Mouse (Mus musculus) ES-E14 (cell line): ENCODE measurements around the gene Abhd12. TPM values are rescaled to one million over a fixed set of nuclear protein-coding genes. Genes with fewer than 3 reads are reported as not detected.

Source experiments
- DNase-seq: peaks from one replicate; pipeline ENCODE4 v3.0.0-alpha.2; 2013; ENCODE audit warnings: low read depth, low spot score
- H3K27ac ChIP-seq: 2 replicates; pipeline ENCODE4 v1.5.1; 2012; ENCODE audit warnings: low read depth, mild to moderate bottlenecking, low read length, moderate library complexity, mixed read lengths; ENCODE audit not compliant: poor library complexity, insufficient read depth, severe bottlenecking
- H3K36me3 ChIP-seq: 2 replicates; pipeline ENCODE4 v1.6.1; 2012; ENCODE audit warnings: mild to moderate bottlenecking, low read length, moderate library complexity, mixed read lengths; ENCODE audit not compliant: control insufficient read depth, poor library complexity, insufficient read depth, severe bottlenecking
- H3K4me1 ChIP-seq, 2 experiments: fragments of 150-350 bp in 1 of 2; sonication (generic) in 1 of 2; 2 replicates each; pipeline ENCODE4 v1.6.1; 2012; ENCODE audit warnings: low read length in 2 of 2, mild to moderate bottlenecking in 1 of 2, mixed read lengths in 1 of 2; ENCODE audit not compliant: control insufficient read depth in 2 of 2, insufficient read depth in 2 of 2, poor library complexity in 1 of 2
- H3K4me3 ChIP-seq, 2 experiments: fragments of 150-350 bp in 1 of 2; sonication (generic) in 1 of 2; 2 replicates each; pipeline ENCODE4 v1.5.1; 2012; ENCODE audit warnings: low read length in 2 of 2, low read depth in 1 of 2, mild to moderate bottlenecking in 1 of 2, mixed read lengths in 1 of 2; ENCODE audit not compliant: insufficient read depth in 1 of 2, poor library complexity in 1 of 2, severe bottlenecking in 1 of 2
- H3K9ac ChIP-seq: 2 replicates; pipeline ENCODE4 v1.6.1; 2012; ENCODE audit warnings: low read depth, mild to moderate bottlenecking, low read length, mixed read lengths; ENCODE audit not compliant: poor library complexity, insufficient read depth, severe bottlenecking
- H3K9me3 ChIP-seq: fragments of 150-350 bp; sonication (generic); 2 replicates; pipeline ENCODE4 v1.6.1; 2012; ENCODE audit warnings: low read depth, mild to moderate bottlenecking, low read length; ENCODE audit not compliant: control insufficient read depth, insufficient read depth
- CHD2 ChIP-seq: IDR thresholded peaks from 2 replicates; pipeline ENCODE4 v1.6.1; 2014; ENCODE audit warnings: mild to moderate bottlenecking, low read depth, low read length, inconsistent platforms
- HCFC1 ChIP-seq: IDR thresholded peaks from 2 replicates; pipeline ENCODE4 v1.6.1; 2012; ENCODE audit warnings: low read length, inconsistent platforms, borderline replicate concordance; ENCODE audit not compliant: insufficient read depth
- MAFK ChIP-seq: IDR thresholded peaks from 2 replicates; pipeline ENCODE4 v1.6.1; 2014; ENCODE audit warnings: mild to moderate bottlenecking, low read depth, low read length, inconsistent platforms; ENCODE audit not compliant: insufficient read depth
- ZC3H11A ChIP-seq: IDR thresholded peaks from 2 replicates; pipeline ENCODE4 v1.6.1; 2012; ENCODE audit warnings: low read depth, mild to moderate bottlenecking, inconsistent platforms, low read length, borderline replicate concordance
- ZNF384 ChIP-seq: IDR thresholded peaks from 2 replicates; pipeline ENCODE4 v1.6.1; 2012; ENCODE audit warnings: low read depth, low read length, inconsistent platforms
- in situ Hi-C, 2 experiments: fragments of 600-800 bp; cut with MboI; formaldehyde crosslinking; loops; one replicate each; pipeline ENCODE4 v1.15.1; 2025; ENCODE audit warnings: low sequenced_read_pairs in 2 of 2, inconsistent platforms in 1 of 2; ENCODE audit not compliant: unreplicated experiment in 2 of 2
- total RNA-seq: library from RNA; depleted of rRNA; stranded (reverse); fragments of 300-350 nt; gene quantifications from 2 replicates; pipeline ENCODE4 v1.2.3, GENCODE M21; 2012

Abhd12 gene
- total RNA-seq, 1 experiment, result 59.4 TPM

GRCm38 (mm10) chr2:150875226-150875625, 29.3 kb downstream of the Abhd12 start:
- Histone ChIP-seq H3K36me3 (no peaks in the 10 kb centered on the region), H3K4me3 (no peak overlapping the region), H3K9me3 (no peaks in the 10 kb centered on the region), H3K9ac (no peak overlapping the region), H3K27ac (no peak overlapping the region), H3K4me1 (no peaks in the 10 kb centered on the region)
- TF ChIP-seq HCFC1, result no peak
- TF ChIP-seq ZNF384, result no peak
- TF ChIP-seq ZC3H11A, result no peak
- TF ChIP-seq MAFK, result no peak
- TF ChIP-seq CHD2, result no peak
- no peak for DNase-seq
- in situ Hi-C loops, result no loop called here

GRCm38 (mm10) chr2:150874508-150874907, 30.0 kb downstream of the Abhd12 start:
- 0 out of 2 replicates have a peak, but pooled peaks have one; percentile 13 for TF ChIP-seq MAFK
- no peak for TF ChIP-seq ZC3H11A
- H3K36me3 ChIP-seq, result no peaks in the 10 kb centered on the region
- H3K4me1 ChIP-seq, result no peaks in the 10 kb centered on the region
- no peak overlapping the region for H3K27ac ChIP-seq
- DNase-seq, result no peak
- no peak overlapping the region for H3K9ac ChIP-seq
- in situ Hi-C loops, result no loop called here
- no peak overlapping the region for H3K4me3 ChIP-seq
- H3K9me3 ChIP-seq, result no peaks in the 10 kb centered on the region

- in situ Hi-C loops, result no loop called here
- Histone ChIP-seq H3K4me1 (no peaks in the 10 kb centered on the region), H3K27ac (no peak overlapping the region), H3K36me3 (no peaks in the 10 kb centered on the region), H3K4me3 (no peak overlapping the region), H3K9me3 (no peaks in the 10 kb centered on the region), H3K9ac (no peak overlapping the region)
- no peak for DNase-seq
- TF ChIP-seq MAFK (no peak), HCFC1 (no peak), CHD2 (no peak), ZNF384 (no peak), ZC3H11A (no peak)
Measured at GRCm38 (mm10) chr2:150869446-150869845, 35.1 kb downstream of the Abhd12 start.

GRCm38 (mm10) chr2:150867021-150867420, 37.5 kb downstream of the Abhd12 start:
- no peak overlapping the region for H3K4me3 ChIP-seq
- no peak for DNase-seq
- no peaks in the 10 kb centered on the region for H3K9me3 ChIP-seq
- no peaks in the 10 kb centered on the region for H3K4me1 ChIP-seq
- TF ChIP-seq ZC3H11A (no peak), MAFK (no peak), HCFC1 (no peak), ZNF384 (no peak), CHD2 (no peak)
- no peak overlapping the region for H3K27ac ChIP-seq
- in situ Hi-C loops, result no loop called here
- H3K9ac ChIP-seq, result no peak overlapping the region
- H3K36me3 ChIP-seq, result no peaks in the 10 kb centered on the region

- in situ Hi-C loops, result no loop called here
- Histone ChIP-seq H3K4me1 (no peaks in the 10 kb centered on the region), H3K9me3 (no peaks in the 10 kb centered on the region), H3K9ac (no peak overlapping the region), H3K27ac (no peak overlapping the region), H3K36me3 (no peaks in the 10 kb centered on the region), H3K4me3 (no peak overlapping the region)
- no peak for DNase-seq
- TF ChIP-seq CHD2 (no peak), ZC3H11A (no peak), HCFC1 (no peak), MAFK (peak; percentile 62), ZNF384 (no peak)
Measured at GRCm38 (mm10) chr2:150861128-150861527, 43.4 kb downstream of the Abhd12 start.
